Mouse (Mus musculus) heart, postnatal 0 days (tissue): ENCODE data around the gene Mob4.

Experiments used
- CTCF ChIP-seq: IDR thresholded peaks from 2 replicates; pipeline ENCODE4 v1.5.1; 2016; ENCODE audit warnings: antibody characterized with exemption, control low read depth, low read depth
- EP300 ChIP-seq: IDR thresholded peaks from 2 replicates; pipeline ENCODE4 v1.6.1; 2016; ENCODE audit warnings: antibody characterized with exemption, low read depth

DNA sequence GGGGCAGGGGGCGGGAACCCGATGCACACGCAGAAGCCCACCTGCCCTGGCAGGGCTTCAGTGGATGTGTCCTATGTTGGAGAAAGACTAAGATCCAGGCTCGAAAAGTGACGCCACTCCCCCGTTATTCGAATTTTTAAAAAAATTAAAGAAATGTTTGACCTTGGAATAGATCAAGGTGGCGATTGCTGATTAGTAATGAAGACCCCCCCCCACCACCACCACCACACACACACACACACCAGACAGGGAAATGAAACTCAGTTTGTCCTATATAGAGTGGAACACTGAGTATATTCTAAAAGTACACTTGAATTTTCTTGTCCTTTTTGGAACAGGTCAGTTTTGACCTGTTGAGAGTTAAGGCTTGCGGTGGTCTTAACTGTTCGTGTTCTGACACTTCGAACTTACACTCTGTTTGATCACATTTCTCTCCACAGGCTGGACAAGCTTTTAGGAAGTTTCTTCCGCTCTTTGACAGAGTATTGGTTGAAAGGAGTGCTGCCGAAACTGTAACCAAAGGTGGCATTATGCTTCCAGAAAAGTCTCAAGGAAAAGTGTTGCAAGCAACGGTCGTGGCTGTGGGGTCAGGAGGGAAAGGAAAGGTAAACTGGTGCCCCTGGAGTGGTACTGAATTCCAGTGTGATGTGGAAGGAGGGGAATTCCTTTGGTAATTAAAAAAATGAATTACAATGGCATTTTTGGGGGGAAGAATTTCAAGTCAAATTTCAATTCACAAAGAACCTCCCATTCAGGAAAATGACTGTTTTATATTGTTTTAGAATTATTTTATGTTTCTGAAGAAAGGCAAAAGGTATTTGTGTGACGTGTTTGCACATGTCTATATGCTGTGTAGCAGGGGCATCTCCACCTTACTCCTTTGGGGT is 42.2 kb upstream of the Mob4 start:
- TF ChIP-seq CTCF: no peak
- TF ChIP-seq EP300: no peak
